Mouse (Mus musculus) cortical plate, adult 2 months (tissue): ENCODE results near the gene Olfr106-ps. TPM values are rescaled to one million over a fixed set of nuclear protein-coding genes. Genes with fewer than 3 reads are reported as not detected.

Experiments
- H3K27ac ChIP-seq: fragments of 200-500 bp; 2 replicates; pipeline ENCODE4 v1.5.1; 2012; ENCODE audit warnings: low read length, control low read depth, inconsistent platforms; ENCODE audit not compliant: insufficient read depth
- H3K4me1 ChIP-seq: fragments of 200-500 bp; 2 replicates; pipeline ENCODE4 v1.6.1; 2011; ENCODE audit warnings: low read length; ENCODE audit not compliant: control insufficient read depth, insufficient read depth
- H3K4me3 ChIP-seq: fragments of 200-500 bp; 2 replicates; pipeline ENCODE4 v1.5.1; 2011; ENCODE audit warnings: mild to moderate bottlenecking, low read length, control low read depth; ENCODE audit not compliant: insufficient read depth
- CTCF ChIP-seq: fragments of 200-500 bp; IDR thresholded peaks from 2 replicates; pipeline ENCODE4 v1.5.1; 2011; ENCODE audit warnings: mild to moderate bottlenecking, control low read depth, low read length; ENCODE audit not compliant: insufficient read depth; ENCODE audit errors: extremely low read depth
- POLR2A ChIP-seq: fragments of 200-500 bp; IDR thresholded peaks from 2 replicates; pipeline ENCODE4 v1.6.1; 2011; ENCODE audit warnings: mild to moderate bottlenecking, low read length, control low read depth; ENCODE audit not compliant: insufficient read depth; ENCODE audit errors: extremely low read depth
- polyA plus RNA-seq: library from polyadenylated mRNA; depleted of rRNA; stranded (reverse); fragments of >200 nt; gene quantifications from 2 replicates; pipeline ENCODE4 v1.2.3, GENCODE M21; 2012; rRNA removed

The Olfr106-ps gene
- not detected in 2 replicates for polyA plus RNA-seq

DNA sequence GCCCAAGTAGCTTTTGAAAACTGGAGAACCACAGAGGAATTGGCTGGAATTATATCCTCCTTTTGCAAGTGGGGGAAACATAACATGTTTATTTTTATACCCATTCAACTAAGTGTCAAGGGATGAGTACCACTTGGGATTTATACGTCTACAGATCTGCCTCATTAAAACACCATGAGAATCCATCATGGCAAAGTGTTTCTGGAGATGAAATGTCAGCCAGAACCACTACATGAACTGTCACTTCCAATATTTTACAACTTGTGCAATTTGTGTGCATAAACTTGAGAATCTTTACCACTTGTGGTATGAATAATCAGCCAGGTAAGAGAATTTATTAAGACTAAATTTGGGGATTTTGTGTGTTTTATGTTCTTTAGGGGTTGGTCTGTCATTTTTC lies at the start of gene Olfr106-ps:
Gene Olfr106-ps (plus strand): TSS at position 301 of the 400 bp plus-strand sequence.
- no peak within 1 kb of the TSS for H3K27ac ChIP-seq
- no peak within 1 kb of the TSS for H3K4me3 ChIP-seq
- TF ChIP-seq CTCF: no peak
- no peak for TF ChIP-seq POLR2A
- no peaks in the 10 kb centered on the region for H3K4me1 ChIP-seq

DNA sequence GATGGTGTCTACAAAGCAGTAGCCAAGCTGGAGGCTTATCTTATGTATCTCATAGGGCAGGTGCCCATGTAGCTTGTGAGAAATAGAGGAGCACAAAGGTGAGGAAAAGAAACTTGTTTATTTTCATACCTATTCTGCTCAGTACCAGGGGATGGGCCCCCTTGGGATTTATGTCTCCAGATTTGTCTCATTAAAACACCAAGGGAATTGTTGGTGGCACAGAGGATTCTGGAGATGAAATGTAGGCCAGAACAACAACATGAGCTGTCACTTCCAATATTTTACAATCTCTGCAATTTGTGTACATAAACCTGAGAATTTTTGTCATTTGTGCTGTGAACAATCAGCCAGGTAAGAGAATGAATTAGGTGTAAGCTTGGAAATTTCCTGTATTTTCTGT lies 30.9 kb upstream of the Olfr106-ps start, which contains the start of gene Olfr104-ps:
Gene Olfr104-ps (plus strand): TSS at position 301 of the 400 bp plus-strand sequence.
- Histone ChIP-seq H3K4me3 (no peak within 1 kb of the TSS), H3K27ac (no peak within 1 kb of the TSS), H3K4me1 (no peaks in the 10 kb centered on the region)
- no peak for TF ChIP-seq CTCF
- TF ChIP-seq POLR2A: no peak

- no peak within 1 kb of the TSS for H3K27ac ChIP-seq
- no peak within 1 kb of the TSS for H3K4me3 ChIP-seq
- no peaks in the 10 kb centered on the region for H3K4me1 ChIP-seq
- TF ChIP-seq POLR2A: no peak
These were observed 11.5 kb upstream of the Olfr106-ps start, which contains the start of gene Olfr105-ps for GRCm38 (mm10) chr17:37378733-37379132. Gene Olfr105-ps, plus strand, starts transcription at chr17:37379033.

DNA sequence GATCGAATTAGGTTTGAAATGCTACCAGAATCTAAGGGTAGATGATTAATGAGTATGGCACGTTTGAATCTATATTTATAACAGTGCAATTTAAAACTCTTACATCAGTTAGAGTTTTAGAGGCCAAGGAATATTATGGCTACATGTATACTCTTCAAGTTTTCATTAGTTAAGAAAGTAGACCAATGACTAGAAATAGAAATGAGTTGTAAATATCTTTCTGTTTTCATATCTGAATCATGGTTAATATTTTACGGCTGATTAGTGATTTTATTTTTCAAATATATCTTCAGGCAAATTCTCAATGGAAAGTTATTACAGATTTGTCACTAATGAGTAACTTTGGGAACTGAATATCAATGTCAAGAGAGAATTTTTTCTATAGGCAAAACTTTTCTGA lies 8.7 kb downstream of the Olfr106-ps start, which contains the start of gene Olfr107:
Gene Olfr107 (plus strand): TSS at position 301 of the 400 bp plus-strand sequence.
- Histone ChIP-seq H3K4me1 (no peaks in the 10 kb centered on the region), H3K4me3 (no peak within 1 kb of the TSS), H3K27ac (no peak within 1 kb of the TSS)
- TF ChIP-seq POLR2A: no peak
- TF ChIP-seq CTCF: no peak

DNA sequence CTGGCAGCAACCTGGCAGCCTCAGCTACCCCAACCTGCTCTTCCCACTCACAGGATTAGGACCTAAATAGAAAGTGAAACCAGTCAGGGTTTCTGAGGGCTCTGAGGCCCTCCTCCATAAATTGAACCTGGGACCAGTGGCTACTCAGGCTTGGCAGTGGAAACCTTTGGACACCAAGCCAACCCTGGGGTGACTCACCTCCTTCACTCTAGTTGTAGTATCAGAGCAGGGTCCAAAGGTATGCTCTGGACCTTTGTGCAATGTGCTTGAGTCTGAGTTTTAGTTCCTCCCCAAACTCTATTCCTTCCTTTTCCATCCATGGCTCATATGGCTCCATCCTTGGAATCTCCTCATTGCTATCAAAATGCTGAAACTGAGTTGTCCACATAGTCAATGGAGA lies 23.2 kb downstream of the Olfr106-ps start:
- H3K4me3 ChIP-seq: no peak overlapping the region
- TF ChIP-seq CTCF: no peak
- TF ChIP-seq POLR2A: no peak
- no peak overlapping the region for H3K27ac ChIP-seq
- no peaks in the 10 kb centered on the region for H3K4me1 ChIP-seq

DNA sequence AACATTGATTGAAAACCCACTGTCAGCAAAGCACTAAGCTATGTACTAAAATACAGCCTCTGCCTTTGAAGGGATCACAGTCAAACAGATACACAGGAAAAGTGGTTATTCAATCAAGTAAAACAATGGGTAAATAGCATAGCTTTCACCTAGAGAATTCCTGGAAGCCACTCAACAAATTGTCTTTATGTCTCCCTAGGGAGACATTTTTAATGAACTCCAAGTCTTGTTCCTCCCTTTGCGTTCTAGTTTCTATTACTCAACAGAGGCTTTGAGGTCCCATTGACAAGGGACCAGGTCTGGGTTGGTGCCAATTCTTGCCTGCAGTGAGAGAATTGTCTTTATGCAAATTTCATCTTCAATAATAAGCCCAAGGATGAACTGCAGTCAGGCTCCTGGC lies 55.0 kb downstream of the Olfr106-ps start, which contains the start of gene Olfr108:
Gene Olfr108 (plus strand): TSS at position 301 of the 400 bp plus-strand sequence.
- TF ChIP-seq CTCF (no peak), POLR2A (no peak)
- no peak within 1 kb of the TSS for H3K4me3 ChIP-seq
- H3K27ac ChIP-seq: no peak within 1 kb of the TSS
- H3K4me1 ChIP-seq: no peaks in the 10 kb centered on the region

Other genes starting within 250 kb of the Olfr106-ps start
- not detected in 2 replicates for gene Olfr93, start 228.9 kb upstream of the Olfr106-ps start, polyA plus RNA-seq
- not detected in 2 replicates for gene Ubd, start 196.5 kb upstream of the Olfr106-ps start, polyA plus RNA-seq
- not detected in 2 replicates for gene Olfr94, start 189.4 kb upstream of the Olfr106-ps start, polyA plus RNA-seq
- 0.02 TPM in 1 of 2 replicates, not detected in the other for gene Olfr95, start 177.3 kb upstream of the Olfr106-ps start, polyA plus RNA-seq
- gene Olfr96, start 170.2 kb upstream of the Olfr106-ps start, polyA plus RNA-seq: not detected in 2 replicates
- not detected in 2 replicates for gene Olfr97, start 153.1 kb upstream of the Olfr106-ps start, polyA plus RNA-seq
- not detected in 2 replicates for gene Olfr98, start 126.6 kb upstream of the Olfr106-ps start, polyA plus RNA-seq
- 2.6 and 3.3 TPM in 2 replicates for gene H2-M3, start 120.2 kb upstream of the Olfr106-ps start, polyA plus RNA-seq
- not detected in 2 replicates for gene Olfr99, start 106.9 kb upstream of the Olfr106-ps start, polyA plus RNA-seq
- not detected in 2 replicates for gene Olfr101, start 86.1 kb upstream of the Olfr106-ps start, polyA plus RNA-seq
- gene Olfr102, start 73.3 kb upstream of the Olfr106-ps start, polyA plus RNA-seq: not detected in 2 replicates
- not detected in 2 replicates for gene Olfr103, start 50.7 kb upstream of the Olfr106-ps start, polyA plus RNA-seq
- gene Olfr104-ps, start 30.8 kb upstream of the Olfr106-ps start, polyA plus RNA-seq: not detected in 2 replicates
- not detected in 2 replicates for gene Olfr105-ps, start 11.4 kb upstream of the Olfr106-ps start, polyA plus RNA-seq
- not detected in 2 replicates for gene Olfr107, start 8.8 kb downstream of the Olfr106-ps start, polyA plus RNA-seq
- not detected in 2 replicates for gene Olfr108, start 55.1 kb downstream of the Olfr106-ps start, polyA plus RNA-seq
- gene Olfr109, start 68.5 kb downstream of the Olfr106-ps start, polyA plus RNA-seq: not detected in 2 replicates
- gene H2-M2, start 93.2 kb downstream of the Olfr106-ps start, polyA plus RNA-seq: not detected in 2 replicates
- 0.15 and 0.19 TPM in 2 replicates for gene Olfr110, start 102.1 kb downstream of the Olfr106-ps start, polyA plus RNA-seq
- gene Olfr111, start 117.6 kb downstream of the Olfr106-ps start, polyA plus RNA-seq: 0.15 and 0.42 TPM in 2 replicates
- not detected in 2 replicates for gene Olfr112, start 179.1 kb downstream of the Olfr106-ps start, polyA plus RNA-seq
- not detected in 2 replicates for gene Olfr113, start 187.3 kb downstream of the Olfr106-ps start, polyA plus RNA-seq
- gene Olfr114, start 202.3 kb downstream of the Olfr106-ps start, polyA plus RNA-seq: not detected in 2 replicates
- gene Olfr115, start 236.7 kb downstream of the Olfr106-ps start, polyA plus RNA-seq: not detected in 2 replicates
- not detected in 2 replicates for gene Olfr116, start 236.8 kb downstream of the Olfr106-ps start, polyA plus RNA-seq